Mouse (Mus musculus) limb, embryonic 15.5 days (tissue): ENCODE measurements around the gene Stx18. TPM values are rescaled to one million over a fixed set of nuclear protein-coding genes. Genes with fewer than 3 reads are reported as not detected.

ENCODE experiments used
- ATAC-seq: fragments of 200-750 bp; cut with Nextera tagmentation; 2 replicates; pipeline ENCODE4 v1.8.0; 2017; ENCODE audit warnings: low read depth, moderate TSS enrichment; ENCODE audit not compliant: insufficient number of reproducible peaks, low FRiP score, low TSS enrichment
- H3K27ac ChIP-seq: fragments of 300-500 bp; sonication (generic); 2 replicates; pipeline ENCODE4 v1.5.1; 2015; ENCODE audit warnings: moderate library complexity, mild to moderate bottlenecking, inconsistent platforms
- H3K27me3 ChIP-seq: fragments of 300-500 bp; sonication (generic); 2 replicates; pipeline ENCODE4 v1.6.1; 2015; ENCODE audit warnings: inconsistent platforms
- H3K36me3 ChIP-seq: fragments of 300-500 bp; sonication (generic); 2 replicates; pipeline ENCODE4 v1.6.1; 2015; ENCODE audit warnings: inconsistent platforms
- H3K4me1 ChIP-seq: fragments of 300-500 bp; sonication (generic); 2 replicates; pipeline ENCODE4 v1.6.1; 2015; ENCODE audit warnings: inconsistent platforms
- H3K4me2 ChIP-seq: fragments of 300-500 bp; sonication (generic); 2 replicates; pipeline ENCODE4 v1.6.1; 2015; ENCODE audit warnings: mild to moderate bottlenecking, inconsistent platforms
- H3K4me3 ChIP-seq: fragments of 300-500 bp; sonication (generic); 2 replicates; pipeline ENCODE4 v1.5.1; 2015; ENCODE audit warnings: mild to moderate bottlenecking, inconsistent platforms
- H3K9ac ChIP-seq: fragments of 300-500 bp; sonication (generic); 2 replicates; pipeline ENCODE4 v1.6.1; 2015; ENCODE audit warnings: inconsistent platforms
- H3K9me3 ChIP-seq: fragments of 300-500 bp; sonication (generic); 2 replicates; pipeline ENCODE4 v1.6.1; 2016; ENCODE audit warnings: inconsistent platforms
- WGBS: fragments of 180-500 bp; shearing (Covaris S2); methylation state at CpG from one replicate; pipeline ENCODE4 v1.1.7; 2015; 5-methylcytosine and 5-hydroxymethylcytosine counted together
- polyA plus RNA-seq: library from polyadenylated mRNA; unstranded; fragments of >200 nt; fragmentation: Nextera tagmentation; extraction: Ambion mirVana; gene quantifications from 2 replicates; pipeline ENCODE4 v1.2.1, GENCODE M21; 2015

The Stx18 gene
- polyA plus RNA-seq, 1 experiment from 2014 or later, result 48.0 TPM

- no peak for ATAC-seq
- H3K4me1 ChIP-seq, result peaks cover 6% of the 10 kb centered on the region; the same call in 1 of the 2 replicates
- no peak overlapping the region for H3K4me3 ChIP-seq
- no peaks in the 10 kb centered on the region for H3K9me3 ChIP-seq
- no peak overlapping the region for H3K9ac ChIP-seq
- H3K27me3 ChIP-seq, result peaks cover 3% of the 10 kb centered on the region; the same call in 1 of the 2 replicates
- no peaks in the 10 kb centered on the region for H3K36me3 ChIP-seq
- H3K27ac ChIP-seq, result no peak overlapping the region
- 98% methylated on average over 1 of the region's 1 CpGs for WGBS
- no peak overlapping the region for H3K4me2 ChIP-seq
Observed at GRCm38 (mm10) chr5:38080472-38080871, 41.9 kb downstream of the Stx18 start.

GRCm38 (mm10) chr5:38082589-38082988 lies 44.0 kb downstream of the Stx18 start:
- Histone ChIP-seq H3K27ac (peak overlapping the region; percentile 18; the same call in 1 of the 2 replicates), H3K4me3 (no peak overlapping the region), H3K36me3 (no peaks in the 10 kb centered on the region), H3K9me3 (no peaks in the 10 kb centered on the region), H3K4me1 (peaks cover 11% of the 10 kb centered on the region), H3K27me3 (peaks cover 3% of the 10 kb centered on the region; the same call in 1 of the 2 replicates), H3K4me2 (peak overlapping the region; percentile 12; the same call in 1 of the 2 replicates), H3K9ac (no peak overlapping the region)
- no peak for ATAC-seq
- WGBS, result 34% methylated on average over 3 of the region's 3 CpGs

DNA sequence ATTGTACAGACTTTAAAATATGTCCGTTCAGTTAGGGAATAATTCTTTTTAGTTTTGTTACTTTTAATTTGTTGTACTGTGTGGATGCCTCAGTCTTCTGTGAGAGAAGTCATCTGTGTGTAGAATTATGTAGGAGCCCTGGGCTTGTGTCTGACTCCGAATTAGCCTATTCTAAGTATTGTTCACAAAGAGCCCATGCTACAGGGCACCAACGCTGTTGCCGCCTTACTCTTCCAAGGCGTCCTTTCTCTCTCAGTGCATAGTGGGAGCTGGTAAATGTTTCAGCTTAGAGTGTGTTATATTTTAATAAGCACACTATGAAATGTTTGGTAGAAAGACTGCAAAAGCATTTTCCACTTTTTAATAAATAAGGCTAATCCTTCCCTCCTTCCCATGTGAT lies 44.8 kb downstream of the Stx18 start:
- H3K4me1 ChIP-seq, result peaks cover 11% of the 10 kb centered on the region
- no peaks in the 10 kb centered on the region for H3K9me3 ChIP-seq
- H3K27me3 ChIP-seq, result peaks cover 3% of the 10 kb centered on the region; the same call in 1 of the 2 replicates
- no peaks in the 10 kb centered on the region for H3K36me3 ChIP-seq
- H3K9ac ChIP-seq, result no peak overlapping the region
- H3K4me3 ChIP-seq, result no peak overlapping the region
- peak overlapping the region; percentile 38; the same call in 1 of the 2 replicates for H3K27ac ChIP-seq
- H3K4me2 ChIP-seq, result no peak overlapping the region
- no peak for ATAC-seq
- 50% methylated on average over 5 of the region's 5 CpGs for WGBS

DNA sequence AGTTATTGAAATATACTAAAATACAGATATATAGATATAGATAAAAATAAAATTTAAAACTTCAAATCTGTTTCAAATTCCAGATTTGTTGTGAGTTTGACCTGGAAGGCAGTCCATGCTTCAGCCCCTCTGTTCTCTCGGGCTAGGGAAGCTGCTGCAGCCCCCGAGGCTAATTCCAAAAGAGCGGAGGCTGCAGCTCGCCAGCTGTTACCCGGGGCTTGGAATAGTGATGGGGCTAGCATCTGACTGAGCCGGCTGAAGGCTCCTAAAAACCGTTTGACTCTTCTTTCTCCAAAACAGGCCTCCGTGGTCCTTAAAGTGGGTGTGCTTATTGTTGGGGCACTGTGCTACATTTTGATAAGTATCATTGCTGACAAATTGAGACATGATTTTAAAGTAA lies 46.1 kb downstream of the Stx18 start:
- no peak for ATAC-seq
- peaks cover 3% of the 10 kb centered on the region; the same call in 1 of the 2 replicates for H3K27me3 ChIP-seq
- peaks cover 11% of the 10 kb centered on the region for H3K4me1 ChIP-seq
- H3K9ac ChIP-seq, result no peak overlapping the region
- H3K36me3 ChIP-seq, result no peaks in the 10 kb centered on the region
- no peak overlapping the region for H3K27ac ChIP-seq
- H3K4me3 ChIP-seq, result no peak overlapping the region
- 25% methylated on average over 8 of the region's 8 CpGs for WGBS
- H3K9me3 ChIP-seq, result no peaks in the 10 kb centered on the region
- no peak overlapping the region for H3K4me2 ChIP-seq

GRCm38 (mm10) chr5:38085561-38086392 lies 47.2 kb downstream of the Stx18 start:
- no peak overlapping the region for H3K4me3 ChIP-seq
- H3K36me3 ChIP-seq, result no peaks in the 10 kb centered on the region
- peaks cover 11% of the 10 kb centered on the region for H3K4me1 ChIP-seq
- ATAC-seq, result no peak
- no peaks in the 10 kb centered on the region for H3K27me3 ChIP-seq
- H3K9ac ChIP-seq, result no peak overlapping the region
- 18% methylated on average over 10 of the region's 10 CpGs for WGBS
- no peaks in the 10 kb centered on the region for H3K9me3 ChIP-seq
- no peak overlapping the region for H3K27ac ChIP-seq
- no peak overlapping the region for H3K4me2 ChIP-seq

DNA sequence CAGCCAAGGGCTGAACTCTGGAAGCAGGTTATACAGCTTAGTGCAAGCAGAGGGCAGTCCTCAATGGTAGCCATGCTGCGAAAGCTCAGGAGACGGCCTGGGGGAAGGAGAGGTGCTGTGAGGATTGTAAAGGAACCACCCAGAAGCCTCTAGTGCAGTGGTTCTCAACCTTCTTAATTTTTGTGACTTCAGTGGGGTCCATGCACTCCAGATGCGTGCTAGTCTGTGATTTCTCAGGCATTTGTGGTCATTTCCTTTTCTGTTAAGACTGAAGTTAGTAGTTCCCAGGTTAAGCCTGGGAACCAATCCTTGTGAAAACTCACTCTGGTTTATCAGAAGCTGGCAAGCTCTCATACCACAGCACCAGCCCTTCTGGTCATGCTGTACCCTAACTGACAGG lies 51.6 kb downstream of the Stx18 start:
- Histone ChIP-seq H3K27me3 (no peaks in the 10 kb centered on the region), H3K4me1 (peaks cover 5% of the 10 kb centered on the region), H3K4me2 (no peak overlapping the region), H3K4me3 (no peak overlapping the region), H3K9ac (no peak overlapping the region), H3K36me3 (no peaks in the 10 kb centered on the region), H3K9me3 (no peaks in the 10 kb centered on the region), H3K27ac (no peak overlapping the region)
- ATAC-seq, result no peak
- 68% methylated on average over 3 of the region's 3 CpGs for WGBS

- WGBS, result 75% methylated on average over 3 of the region's 3 CpGs
- Histone ChIP-seq H3K9ac (no peak overlapping the region), H3K36me3 (no peaks in the 10 kb centered on the region), H3K27me3 (no peaks in the 10 kb centered on the region), H3K4me1 (peaks cover 4% of the 10 kb centered on the region), H3K4me3 (no peak overlapping the region), H3K27ac (no peak overlapping the region), H3K9me3 (no peaks in the 10 kb centered on the region), H3K4me2 (no peak overlapping the region)
- no peak for ATAC-seq
Observed at GRCm38 (mm10) chr5:38090581-38090980, 52.0 kb downstream of the Stx18 start.

GRCm38 (mm10) chr5:38091046-38091965 lies 52.8 kb downstream of the Stx18 start:
- ATAC-seq, result no peak
- Histone ChIP-seq H3K27ac (no peak overlapping the region), H3K9me3 (no peaks in the 10 kb centered on the region), H3K4me1 (no peaks in the 10 kb centered on the region; the same call in 1 of the 2 replicates), H3K4me2 (no peak overlapping the region), H3K9ac (no peak overlapping the region), H3K4me3 (no peak overlapping the region), H3K36me3 (no peaks in the 10 kb centered on the region), H3K27me3 (no peaks in the 10 kb centered on the region)
- 64% methylated on average over 8 of the region's 8 CpGs for WGBS

DNA sequence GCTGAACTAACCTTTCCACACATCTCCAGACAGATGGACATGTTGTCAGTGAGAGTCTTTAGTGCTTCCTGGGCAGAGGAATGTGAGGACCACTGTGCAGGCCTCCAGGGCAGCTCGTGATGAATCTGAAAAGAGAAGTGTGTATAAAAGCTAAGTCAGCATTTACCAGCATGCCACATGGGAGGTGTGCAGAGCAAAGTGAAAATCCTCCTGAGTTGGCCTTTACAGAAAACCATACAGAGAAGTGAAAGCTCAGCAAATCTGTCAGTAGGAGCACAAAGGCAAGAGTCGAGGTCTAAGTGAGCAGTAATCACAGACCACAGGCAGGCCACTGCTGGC lies 53.4 kb downstream of the Stx18 start:
- no peaks in the 10 kb centered on the region for H3K27me3 ChIP-seq

GRCm38 (mm10) chr5:38094331-38094730 lies 55.8 kb downstream of the Stx18 start:
- 91% methylated on average over 2 of the region's 2 CpGs for WGBS
- Histone ChIP-seq H3K27me3 (no peaks in the 10 kb centered on the region), H3K36me3 (no peaks in the 10 kb centered on the region), H3K9ac (no peak overlapping the region), H3K4me1 (peaks cover 5% of the 10 kb centered on the region; the same call in 1 of the 2 replicates), H3K27ac (no peak overlapping the region), H3K4me2 (no peak overlapping the region), H3K9me3 (no peaks in the 10 kb centered on the region), H3K4me3 (no peak overlapping the region)
- ATAC-seq, result no peak

More for the DNA sequence above, 53.4 kb downstream of the Stx18 start:
- no peak for ATAC-seq
- H3K4me3 ChIP-seq, result no peak overlapping the region
- H3K27ac ChIP-seq, result no peak overlapping the region
- no peak overlapping the region for H3K9ac ChIP-seq
- no peaks in the 10 kb centered on the region; the same call in 1 of the 2 replicates for H3K4me1 ChIP-seq
- WGBS, result 56% methylated on average over 2 of the region's 2 CpGs
- H3K36me3 ChIP-seq, result no peaks in the 10 kb centered on the region
- no peak overlapping the region for H3K4me2 ChIP-seq
- H3K9me3 ChIP-seq, result no peaks in the 10 kb centered on the region

- Histone ChIP-seq H3K4me3 (no peak overlapping the region), H3K4me2 (no peak overlapping the region), H3K9me3 (no peaks in the 10 kb centered on the region), H3K4me1 (peaks cover 12% of the 10 kb centered on the region; the same call in 1 of the 2 replicates), H3K9ac (no peak overlapping the region), H3K27me3 (no peaks in the 10 kb centered on the region), H3K27ac (no peak overlapping the region), H3K36me3 (no peaks in the 10 kb centered on the region)
- ATAC-seq, result no peak
- 54% methylated on average over 4 of the region's 4 CpGs for WGBS
Observed at GRCm38 (mm10) chr5:38097501-38098093, 59.1 kb downstream of the Stx18 start.
